Mouse (Mus musculus) heart, embryonic 15.5 days (tissue): ENCODE data around the gene Def6. TPM values are rescaled to one million over a fixed set of nuclear protein-coding genes. Genes with fewer than 3 reads are reported as not detected.

Experiments
- ATAC-seq: fragments of 200-750 bp; cut with Nextera tagmentation; replicated peaks from 2 replicates; pipeline ENCODE4 v1.8.0; 2017; ENCODE audit warnings: low read depth, moderate TSS enrichment; ENCODE audit not compliant: insufficient number of reproducible peaks, insufficient read depth, low FRiP score
- H3K27ac ChIP-seq: fragments of 300-500 bp; sonication (generic); 2 replicates; pipeline ENCODE4 v1.5.1; 2015; ENCODE audit warnings: mild to moderate bottlenecking, inconsistent platforms
- H3K27me3 ChIP-seq: fragments of 300-500 bp; sonication (generic); 2 replicates; pipeline ENCODE4 v1.6.1; 2015; ENCODE audit warnings: inconsistent platforms
- H3K36me3 ChIP-seq: fragments of 300-500 bp; sonication (generic); 2 replicates; pipeline ENCODE4 v1.6.1; 2015; ENCODE audit warnings: mild to moderate bottlenecking, inconsistent platforms
- H3K4me1 ChIP-seq: fragments of 300-500 bp; sonication (generic); replicated peaks from 2 replicates; pipeline ENCODE4 v1.6.1; 2015; ENCODE audit warnings: inconsistent platforms
- H3K4me2 ChIP-seq: fragments of 300-500 bp; sonication (generic); 2 replicates; pipeline ENCODE4 v1.6.1; 2015; ENCODE audit warnings: inconsistent platforms, mild to moderate bottlenecking, moderate library complexity
- H3K4me3 ChIP-seq: fragments of 300-500 bp; sonication (generic); 2 replicates; pipeline ENCODE4 v1.5.1; 2015; ENCODE audit warnings: mild to moderate bottlenecking, inconsistent platforms
- H3K9ac ChIP-seq: fragments of 300-500 bp; sonication (generic); 2 replicates; pipeline ENCODE4 v1.6.1; 2015; ENCODE audit warnings: mild to moderate bottlenecking, inconsistent platforms
- H3K9me3 ChIP-seq: fragments of 300-500 bp; sonication (generic); replicated peaks from 2 replicates; pipeline ENCODE4 v1.6.1; 2016; ENCODE audit warnings: inconsistent platforms
- WGBS: fragments of 180-500 bp; shearing (Covaris S2); methylation state at CpG from one replicate; pipeline ENCODE4 v1.1.7; 2015; ENCODE audit warnings: mixed read lengths; 5-methylcytosine and 5-hydroxymethylcytosine counted together
- polyA plus RNA-seq: library from polyadenylated mRNA; unstranded; fragments of >200 nt; fragmentation: Nextera tagmentation; extraction: Ambion mirVana; gene quantifications from 2 replicates; pipeline ENCODE4 v1.2.1, GENCODE M21; 2015

The Def6 gene
- polyA plus RNA-seq, 1 experiment from 2014 or later, result 4.2 TPM

DNA sequence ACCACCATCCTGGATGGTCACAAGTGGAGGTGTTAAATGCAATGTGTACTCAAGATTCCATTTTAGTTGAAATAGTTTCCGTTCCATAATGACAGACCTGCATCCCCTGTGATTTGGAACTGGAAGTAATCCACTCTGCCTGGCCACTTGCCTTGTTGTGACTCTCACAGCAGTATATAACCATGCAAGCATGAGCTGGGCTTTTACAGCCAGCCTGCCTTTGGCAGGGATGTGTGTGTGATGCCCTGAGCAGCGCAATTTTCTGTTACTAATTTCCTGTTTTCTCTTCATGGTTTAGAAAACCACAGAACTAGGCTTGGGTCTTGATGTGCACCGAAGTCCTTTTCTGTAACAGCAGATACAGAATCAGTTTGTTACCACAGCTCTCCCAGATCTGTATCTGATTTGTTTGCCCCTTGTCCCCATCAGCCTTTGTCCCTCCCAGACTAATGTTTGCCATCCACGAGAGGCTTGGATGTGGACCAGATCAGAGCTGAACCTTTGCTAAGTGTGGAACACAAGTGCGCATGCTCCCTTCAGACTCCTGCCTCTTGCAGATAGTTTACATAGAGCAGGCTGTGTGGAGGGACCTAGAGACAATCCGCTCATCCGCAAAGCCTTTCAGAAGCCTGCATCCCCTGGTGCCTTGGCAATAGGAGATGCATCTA, 22.5 kb upstream of the Def6 start:
- WGBS, result 66% methylated on average over 7 of the region's 7 CpGs
- Histone ChIP-seq H3K9me3 (no peaks in the 10 kb centered on the region), H3K27ac (no peak overlapping the region), H3K36me3 (peaks cover 3% of the 10 kb centered on the region; the same call in 1 of the 2 replicates), H3K4me3 (no peak overlapping the region), H3K4me2 (no peak overlapping the region), H3K9ac (no peak overlapping the region), H3K4me1 (peaks cover 46% of the 10 kb centered on the region), H3K27me3 (no peaks in the 10 kb centered on the region)
- no peak for ATAC-seq

- Histone ChIP-seq H3K9me3 (no peaks in the 10 kb centered on the region), H3K27me3 (no peaks in the 10 kb centered on the region), H3K36me3 (peaks cover 30% of the 10 kb centered on the region), H3K4me1 (peaks cover 18% of the 10 kb centered on the region), H3K4me2 (no peak overlapping the region), H3K27ac (no peak overlapping the region), H3K9ac (no peak overlapping the region), H3K4me3 (no peak overlapping the region)
- WGBS, result 83% methylated on average over 5 of the region's 5 CpGs
- no peak for ATAC-seq
These were observed 19.3 kb upstream of the Def6 start for GRCm38 (mm10) chr17:28188313-28188712.

DNA sequence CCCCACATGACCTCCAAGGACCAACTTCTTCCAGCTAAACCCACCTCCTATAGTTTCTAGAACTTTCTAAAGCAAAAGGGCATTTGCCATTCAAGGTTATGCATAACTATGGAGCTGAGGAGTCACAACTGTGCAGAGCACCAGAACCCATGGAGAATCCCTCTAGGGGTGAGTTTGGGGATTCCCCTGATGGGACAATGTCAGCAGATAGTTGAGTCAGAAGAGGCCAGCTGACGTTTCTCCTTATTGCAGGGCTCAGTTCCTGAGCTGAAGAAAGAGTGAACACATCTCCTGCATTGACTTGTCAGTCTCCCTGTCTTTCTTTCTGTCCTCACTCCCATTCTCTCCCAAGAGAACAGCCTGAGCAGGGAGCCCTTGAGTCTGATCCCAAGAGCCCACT, 14.8 kb upstream of the Def6 start:
- Histone ChIP-seq H3K9me3 (no peaks in the 10 kb centered on the region), H3K27ac (no peak overlapping the region), H3K4me2 (no peak overlapping the region), H3K36me3 (peaks cover 53% of the 10 kb centered on the region), H3K4me1 (no peaks in the 10 kb centered on the region), H3K4me3 (no peak overlapping the region), H3K27me3 (no peaks in the 10 kb centered on the region), H3K9ac (no peak overlapping the region)
- ATAC-seq, result no peak
- 48% methylated on average over 1 of the region's 1 CpGs for WGBS

- Histone ChIP-seq H3K9me3 (no peaks in the 10 kb centered on the region), H3K9ac (no peak overlapping the region), H3K27me3 (no peaks in the 10 kb centered on the region), H3K4me3 (no peak overlapping the region), H3K4me1 (no peaks in the 10 kb centered on the region), H3K4me2 (no peak overlapping the region), H3K27ac (no peak overlapping the region), H3K36me3 (peaks cover 59% of the 10 kb centered on the region)
- ATAC-seq, result no peak
- WGBS, result 74% methylated on average over 3 of the region's 3 CpGs
These were observed 14.0 kb upstream of the Def6 start for GRCm38 (mm10) chr17:28193559-28193958.

GRCm38 (mm10) chr17:28195033-28195432, 12.5 kb upstream of the Def6 start:
- Histone ChIP-seq H3K4me2 (no peak overlapping the region), H3K9me3 (no peaks in the 10 kb centered on the region), H3K9ac (no peak overlapping the region), H3K36me3 (peaks cover 67% of the 10 kb centered on the region), H3K27me3 (no peaks in the 10 kb centered on the region), H3K4me3 (no peak overlapping the region), H3K27ac (no peak overlapping the region), H3K4me1 (no peaks in the 10 kb centered on the region)
- no peak for ATAC-seq
- WGBS, result 94% methylated on average over 10 of the region's 10 CpGs

GRCm38 (mm10) chr17:28197646-28198045, 9.9 kb upstream of the Def6 start:
- H3K36me3 ChIP-seq, result peaks cover 68% of the 10 kb centered on the region; the same call in 1 of the 2 replicates

GRCm38 (mm10) chr17:28201982-28202381, 5.6 kb upstream of the Def6 start:
- WGBS, result 78% methylated on average over 14 of the region's 14 CpGs
- H3K27me3 ChIP-seq, result no peaks in the 10 kb centered on the region
- H3K36me3 ChIP-seq, result peaks cover 40% of the 10 kb centered on the region; the same call in 1 of the 2 replicates
- H3K4me1 ChIP-seq, result peaks cover 7% of the 10 kb centered on the region
- no peak overlapping the region for H3K4me2 ChIP-seq
- no peak overlapping the region for H3K27ac ChIP-seq
- no peak overlapping the region for H3K4me3 ChIP-seq
- ATAC-seq, result no peak; the same call in 1 of the 2 replicates
- H3K9ac ChIP-seq, result no peak overlapping the region
- no peaks in the 10 kb centered on the region for H3K9me3 ChIP-seq

More at GRCm38 (mm10) chr17:28197646-28198045, 9.9 kb upstream of the Def6 start:
- H3K27ac ChIP-seq, result no peak overlapping the region
- ATAC-seq, result no peak
- H3K4me1 ChIP-seq, result no peaks in the 10 kb centered on the region
- no peak overlapping the region for H3K9ac ChIP-seq
- WGBS, result 79% methylated on average over 18 of the region's 18 CpGs
- no peak overlapping the region for H3K4me3 ChIP-seq
- H3K4me2 ChIP-seq, result no peak overlapping the region
- H3K27me3 ChIP-seq, result no peaks in the 10 kb centered on the region
- no peaks in the 10 kb centered on the region for H3K9me3 ChIP-seq

GRCm38 (mm10) chr17:28204052-28204720, 3.4 kb upstream of the Def6 start:
- H3K4me1 ChIP-seq, result peaks cover 20% of the 10 kb centered on the region
- no peaks in the 10 kb centered on the region for H3K27me3 ChIP-seq
- WGBS, result 41% methylated on average over 14 of the region's 14 CpGs
- no peak overlapping the region for H3K27ac ChIP-seq
- no peak overlapping the region for H3K4me2 ChIP-seq
- H3K9me3 ChIP-seq, result no peaks in the 10 kb centered on the region
- no peak overlapping the region for H3K9ac ChIP-seq
- ATAC-seq, result no peak
- H3K36me3 ChIP-seq, result peaks cover 31% of the 10 kb centered on the region; the same call in 1 of the 2 replicates
- no peak overlapping the region for H3K4me3 ChIP-seq

GRCm38 (mm10) chr17:28205443-28205842, 2.1 kb upstream of the Def6 start:
- Histone ChIP-seq H3K4me1 (peaks cover 20% of the 10 kb centered on the region), H3K9ac (no peak overlapping the region), H3K9me3 (no peaks in the 10 kb centered on the region), H3K36me3 (peaks cover 19% of the 10 kb centered on the region; the same call in 1 of the 2 replicates), H3K4me3 (no peak overlapping the region), H3K27ac (no peak overlapping the region), H3K4me2 (no peak overlapping the region), H3K27me3 (no peaks in the 10 kb centered on the region)
- WGBS, result 86% methylated on average over 8 of the region's 8 CpGs
- ATAC-seq, result no peak

DNA sequence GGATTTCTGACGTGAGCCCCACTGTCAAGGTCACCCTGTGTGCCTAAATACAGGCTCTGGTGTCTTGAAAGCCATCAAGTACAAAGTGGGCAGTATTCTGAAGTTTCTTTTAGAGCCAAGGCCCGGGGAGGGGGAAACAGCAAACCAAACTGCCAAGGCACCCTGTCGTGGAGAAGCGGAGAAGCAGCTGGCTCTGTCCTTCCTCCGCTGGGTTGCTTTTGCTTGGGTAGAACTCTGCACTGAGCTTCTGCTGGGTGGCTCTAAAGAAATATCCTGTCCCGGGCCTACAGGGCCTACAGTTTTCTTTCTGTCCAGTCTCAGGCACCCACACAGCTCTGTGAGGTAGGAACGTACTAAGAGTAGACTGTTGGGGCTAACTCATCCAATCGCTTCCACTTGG, 486 bp upstream of the Def6 start:
- Histone ChIP-seq H3K9ac (peak overlapping the region; percentile 64), H3K9me3 (no peaks in the 10 kb centered on the region), H3K36me3 (0 out of 2 replicates have a peak, but pooled peaks cover 3% of the 10 kb centered on the region), H3K4me2 (peak overlapping the region; percentile 69), H3K4me3 (peak overlapping the region; percentile 49; the same call in 1 of the 2 replicates), H3K4me1 (peaks cover 20% of the 10 kb centered on the region), H3K27ac (peak overlapping the region; percentile 79), H3K27me3 (no peaks in the 10 kb centered on the region)
- no peak for ATAC-seq
- 61% methylated on average over 8 of the region's 8 CpGs for WGBS

DNA sequence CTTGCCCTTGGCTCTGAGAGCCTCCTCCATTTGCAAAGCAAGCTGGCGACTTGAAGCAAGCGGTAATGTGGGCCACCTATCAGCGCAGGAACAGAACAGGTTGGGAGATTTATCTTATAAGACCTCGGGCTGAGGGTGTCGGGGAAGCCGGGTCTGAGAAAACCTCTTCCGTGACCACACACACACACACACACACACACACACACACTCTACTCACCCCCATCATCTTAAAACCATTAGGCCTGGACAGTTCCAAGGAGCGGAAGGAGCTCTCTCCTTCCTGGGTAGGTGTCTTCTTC, 685 bp downstream of the Def6 start:
- peaks cover 20% of the 10 kb centered on the region for H3K4me1 ChIP-seq
- peak overlapping the region; percentile 64; the same call in 1 of the 2 replicates for H3K9ac ChIP-seq
- H3K4me3 ChIP-seq, result peak overlapping the region; percentile 49
- no peaks in the 10 kb centered on the region for H3K9me3 ChIP-seq
- H3K4me2 ChIP-seq, result peak overlapping the region; percentile 69
- peak overlapping the region; percentile 79; the same call in 1 of the 2 replicates for H3K27ac ChIP-seq
- no peaks in the 10 kb centered on the region for H3K27me3 ChIP-seq
- WGBS, result 78% methylated on average over 8 of the region's 8 CpGs
- ATAC-seq, result no peak
- H3K36me3 ChIP-seq, result no peaks in the 10 kb centered on the region
